Mouse (Mus musculus) neural tube, embryonic 14.5 days (tissue): Measurements from ENCODE around the gene Mettl21a. TPM values are rescaled to one million over a fixed set of nuclear protein-coding genes. Genes with fewer than 3 reads are reported as not detected.

Experiments
- ATAC-seq: fragments of 200-750 bp; cut with Nextera tagmentation; 2 replicates; pipeline ENCODE4 v1.8.0; 2017; ENCODE audit warnings: low read depth, mild to moderate bottlenecking, moderate TSS enrichment, moderate library complexity
- H3K27ac ChIP-seq: fragments of 300-500 bp; sonication (generic); 2 replicates; pipeline ENCODE4 v1.5.1; 2014; ENCODE audit warnings: low read depth, mild to moderate bottlenecking, control low read depth, low read length, moderate library complexity, mixed read lengths
- H3K27me3 ChIP-seq: fragments of 300-500 bp; sonication (generic); 2 replicates; pipeline ENCODE4 v1.6.1; 2014; ENCODE audit warnings: low read length; ENCODE audit not compliant: control insufficient read depth, insufficient read depth
- H3K36me3 ChIP-seq: fragments of 300-500 bp; sonication (generic); 2 replicates; pipeline ENCODE4 v1.6.1; 2014; ENCODE audit warnings: low read length, mixed read lengths; ENCODE audit not compliant: control insufficient read depth, insufficient read depth
- H3K4me1 ChIP-seq: fragments of 300-500 bp; sonication (generic); 2 replicates; pipeline ENCODE4 v1.6.1; 2014; ENCODE audit warnings: low read length; ENCODE audit not compliant: control insufficient read depth, insufficient read depth
- H3K4me2 ChIP-seq: fragments of 300-500 bp; sonication (generic); 2 replicates; pipeline ENCODE4 v1.6.1; 2014; ENCODE audit warnings: mild to moderate bottlenecking, low read depth, low read length, control low read depth
- H3K4me3 ChIP-seq: fragments of 300-500 bp; sonication (generic); 2 replicates; pipeline ENCODE4 v1.5.1; 2014; ENCODE audit warnings: low read depth, low read length, control low read depth, mixed read lengths
- H3K9ac ChIP-seq: fragments of 300-500 bp; sonication (generic); replicated peaks from 2 replicates; pipeline ENCODE4 v1.6.1; 2014; ENCODE audit warnings: low read depth, mild to moderate bottlenecking, control low read depth, low read length, mixed read lengths
- H3K9me3 ChIP-seq: fragments of 300-500 bp; sonication (generic); 2 replicates; pipeline ENCODE4 v1.6.1; 2016; ENCODE audit warnings: low read length; ENCODE audit not compliant: control insufficient read depth
- WGBS: fragments of 180-500 bp; shearing (Covaris S2); extraction: QIAGEN DNeasy Blood & Tissue Kit; methylation state at CpG from one replicate; pipeline ENCODE4 v1.1.7; 2014; 5-methylcytosine and 5-hydroxymethylcytosine counted together
- polyA plus RNA-seq: library from polyadenylated mRNA; unstranded; fragments of >200 nt; fragmentation: Nextera tagmentation; extraction: Ambion mirVana; gene quantifications from 2 replicates; pipeline ENCODE4 v1.2.1, GENCODE M21; 2014

Gene Mettl21a
- polyA plus RNA-seq, 1 experiment from 2014 or later: 17.2 TPM

DNA sequence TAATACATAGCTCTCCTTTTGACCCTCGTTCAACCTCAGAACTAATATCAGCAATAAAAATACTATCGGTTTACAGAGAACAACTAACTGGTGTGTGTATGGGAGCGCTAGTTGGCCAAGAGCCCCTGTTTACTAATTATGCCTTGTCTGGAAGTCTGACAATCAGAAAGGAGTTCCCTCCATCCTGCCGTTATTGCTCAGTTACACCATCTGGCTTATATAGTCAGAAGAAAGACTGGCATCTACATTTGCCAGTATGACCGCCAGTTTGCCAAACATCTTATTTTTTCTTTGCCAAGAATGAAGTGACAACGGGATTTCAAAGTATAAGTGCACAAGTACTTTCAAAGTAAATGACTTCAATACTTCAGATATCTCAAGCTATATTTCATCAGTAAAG, 24.0 kb upstream of the Mettl21a start:
- H3K4me2 ChIP-seq: no peak overlapping the region
- no peaks in the 10 kb centered on the region for H3K9me3 ChIP-seq
- H3K9ac ChIP-seq: no peak overlapping the region
- no peaks in the 10 kb centered on the region for H3K27me3 ChIP-seq
- H3K27ac ChIP-seq: no peak overlapping the region
- H3K4me1 ChIP-seq: no peaks in the 10 kb centered on the region
- no peaks in the 10 kb centered on the region for H3K36me3 ChIP-seq
- H3K4me3 ChIP-seq: no peak overlapping the region
- no peak for ATAC-seq
- 88% methylated on average over 6 of the region's 6 CpGs for WGBS

DNA sequence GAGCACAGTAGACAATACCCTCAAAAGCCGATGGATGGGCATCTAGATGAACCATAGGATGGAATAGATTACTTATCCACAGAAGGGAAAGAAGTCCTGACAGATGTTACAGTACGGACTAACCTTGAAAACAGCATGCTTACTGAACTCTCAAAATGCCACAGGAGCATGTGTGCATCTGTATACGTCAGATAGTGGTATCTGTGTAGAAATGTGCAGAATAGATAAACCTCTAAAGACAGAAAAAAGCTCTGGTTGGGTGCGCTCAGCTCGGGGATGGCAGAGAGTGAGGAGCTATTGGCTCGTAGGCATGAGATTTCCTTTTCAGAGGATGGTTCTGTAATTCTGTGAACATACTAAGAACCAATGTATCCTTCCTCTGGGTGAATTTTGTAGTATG, 22.2 kb upstream of the Mettl21a start:
- H3K27me3 ChIP-seq: no peaks in the 10 kb centered on the region
- WGBS: 89% methylated on average over 6 of the region's 6 CpGs
- no peaks in the 10 kb centered on the region for H3K36me3 ChIP-seq
- H3K27ac ChIP-seq: no peak overlapping the region
- no peak overlapping the region for H3K9ac ChIP-seq
- ATAC-seq: no peak
- H3K4me1 ChIP-seq: no peaks in the 10 kb centered on the region
- H3K4me3 ChIP-seq: no peak overlapping the region
- no peak overlapping the region for H3K4me2 ChIP-seq
- no peaks in the 10 kb centered on the region for H3K9me3 ChIP-seq

DNA sequence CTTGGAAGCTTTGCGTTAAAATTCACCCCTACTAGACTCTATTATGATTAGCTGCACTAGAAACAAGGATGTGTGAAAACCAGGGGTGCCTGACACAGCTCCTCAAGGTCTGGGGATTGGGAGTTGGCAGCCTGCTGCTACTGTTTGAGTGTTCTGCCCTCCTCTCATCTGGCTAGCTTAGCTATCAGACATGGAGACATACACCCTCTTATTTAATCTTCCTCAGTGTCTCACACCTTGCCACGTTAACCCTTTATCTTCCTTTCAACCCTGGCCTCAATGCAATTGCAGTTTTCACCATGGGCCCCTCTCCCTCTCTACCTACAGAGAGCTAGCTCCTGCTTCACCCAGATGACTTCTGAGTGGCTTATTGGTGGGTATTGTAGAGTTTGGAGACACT, 18.6 kb upstream of the Mettl21a start:
- Histone ChIP-seq H3K9ac (no peak overlapping the region), H3K4me3 (no peak overlapping the region), H3K4me1 (no peaks in the 10 kb centered on the region), H3K27me3 (no peaks in the 10 kb centered on the region), H3K36me3 (no peaks in the 10 kb centered on the region), H3K4me2 (no peak overlapping the region), H3K27ac (no peak overlapping the region), H3K9me3 (no peaks in the 10 kb centered on the region)
- 70% methylated on average over 2 of the region's 2 CpGs for WGBS
- no peak for ATAC-seq

DNA sequence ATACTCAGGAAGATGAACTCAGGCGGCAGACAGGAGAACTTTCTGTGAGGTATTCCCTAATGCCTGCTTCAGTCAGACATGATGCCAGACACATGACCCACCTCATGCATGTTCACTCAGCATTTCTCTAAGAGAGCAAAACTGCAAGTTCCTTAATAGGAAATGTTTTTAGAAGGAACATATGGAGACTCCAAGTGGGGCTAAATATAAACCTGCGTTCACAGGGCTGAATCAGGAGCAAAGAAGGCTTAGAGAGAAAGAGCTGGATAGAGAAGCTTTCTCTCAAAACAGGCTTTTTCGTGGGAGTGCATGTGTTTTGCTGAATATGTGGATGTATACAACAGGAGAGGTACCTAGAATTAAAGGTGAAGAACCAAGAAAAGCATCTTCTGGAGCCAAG, 16.2 kb upstream of the Mettl21a start:
- WGBS: 83% methylated on average over 3 of the region's 3 CpGs

DNA sequence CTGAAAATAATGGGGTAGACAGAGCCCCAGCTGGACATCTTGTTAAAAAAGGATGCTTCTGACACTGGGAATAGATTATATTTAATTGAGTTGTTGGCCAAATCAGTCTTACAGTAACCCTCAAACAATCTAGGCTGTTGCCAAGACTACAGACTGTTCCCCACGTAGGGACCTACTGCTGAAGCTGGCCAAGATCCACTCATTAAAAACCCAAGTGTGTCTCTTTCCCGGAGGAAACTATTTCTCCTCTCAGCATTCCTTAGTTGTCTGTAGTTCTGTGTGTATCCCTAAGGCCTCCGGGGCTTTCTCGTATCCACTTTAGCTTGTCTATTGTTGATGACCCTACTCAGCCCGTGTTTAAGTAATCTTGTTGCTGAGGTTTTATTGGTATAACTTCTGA, 14.5 kb upstream of the Mettl21a start:
- no peak overlapping the region for H3K4me3 ChIP-seq
- H3K4me2 ChIP-seq: no peak overlapping the region
- H3K9me3 ChIP-seq: no peaks in the 10 kb centered on the region
- H3K36me3 ChIP-seq: no peaks in the 10 kb centered on the region
- H3K4me1 ChIP-seq: no peaks in the 10 kb centered on the region
- no peaks in the 10 kb centered on the region for H3K27me3 ChIP-seq
- no peak overlapping the region for H3K9ac ChIP-seq
- no peak overlapping the region for H3K27ac ChIP-seq
- no peak for ATAC-seq
- WGBS: 69% methylated on average over 5 of the region's 5 CpGs

More for the DNA sequence above, 16.2 kb upstream of the Mettl21a start:
- no peaks in the 10 kb centered on the region for H3K27me3 ChIP-seq
- no peak overlapping the region for H3K4me3 ChIP-seq
- no peak for ATAC-seq
- no peak overlapping the region for H3K9ac ChIP-seq
- H3K4me1 ChIP-seq: no peaks in the 10 kb centered on the region
- no peak overlapping the region for H3K4me2 ChIP-seq
- no peak overlapping the region for H3K27ac ChIP-seq
- H3K36me3 ChIP-seq: no peaks in the 10 kb centered on the region
- no peaks in the 10 kb centered on the region for H3K9me3 ChIP-seq

DNA sequence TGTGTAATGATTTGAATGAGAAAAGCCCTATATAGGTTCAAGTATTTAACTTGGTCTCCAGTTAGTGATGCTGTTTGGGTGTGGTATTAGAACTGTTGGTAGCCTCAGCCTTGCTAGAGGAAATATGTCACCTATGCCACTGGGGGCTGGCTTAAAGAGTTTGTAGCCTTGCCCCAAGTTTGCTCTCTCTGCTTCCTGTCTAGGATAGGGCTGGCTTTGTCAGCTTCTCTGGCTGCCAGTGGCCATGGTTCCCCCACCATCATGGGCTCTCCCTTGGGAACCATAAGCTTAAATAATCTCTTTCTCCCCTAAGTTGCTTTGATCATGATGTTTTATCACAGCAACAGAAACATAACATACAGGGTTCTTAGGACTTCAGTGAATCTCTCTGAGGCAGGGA, 8.2 kb upstream of the Mettl21a start:
- no peaks in the 10 kb centered on the region for H3K36me3 ChIP-seq
- ATAC-seq: no peak

DNA sequence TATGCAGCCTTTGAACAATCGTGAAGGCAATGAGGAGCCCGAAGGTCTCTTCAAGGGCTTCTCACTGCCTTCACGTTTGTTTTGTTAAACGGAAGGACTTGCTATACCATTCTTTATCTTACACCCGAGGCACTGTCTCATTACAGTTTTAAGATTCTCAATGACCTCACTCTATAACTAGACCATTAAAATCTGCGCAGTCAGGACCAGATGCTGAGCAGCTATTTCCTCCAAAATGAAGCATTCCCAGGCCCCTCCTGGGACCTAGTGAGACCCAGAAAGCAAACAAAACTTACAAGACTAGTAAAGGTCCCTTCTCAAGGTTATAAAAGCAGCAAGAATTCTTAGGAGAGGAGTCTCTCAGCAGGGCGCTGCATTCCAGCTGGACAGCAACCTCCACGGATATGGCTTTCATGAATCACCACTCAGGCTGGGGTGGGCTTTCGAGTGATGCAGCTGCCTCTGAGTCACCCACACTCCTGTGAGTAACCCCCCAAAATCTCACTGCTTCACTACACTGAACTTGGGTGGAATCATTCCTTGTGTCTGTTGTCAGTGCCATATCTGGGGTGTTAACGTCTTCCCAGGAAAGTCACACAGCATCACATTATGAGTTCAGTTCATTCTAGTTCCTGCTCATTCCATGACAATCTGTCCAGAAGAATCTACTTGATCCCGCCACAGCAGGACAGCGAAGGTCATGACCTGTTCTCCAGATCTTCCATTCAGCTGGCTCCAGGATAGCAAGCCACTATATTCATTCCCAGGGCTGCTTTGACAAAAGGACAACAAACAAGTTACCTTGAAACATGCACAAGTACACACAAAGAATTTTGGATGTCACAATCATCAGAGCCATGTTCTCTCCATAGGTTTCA, 6.8 kb upstream of the Mettl21a start:
- WGBS: 47% methylated on average over 12 of the region's 12 CpGs
- Histone ChIP-seq H3K4me1 (no peaks in the 10 kb centered on the region), H3K27ac (no peak overlapping the region), H3K4me2 (no peak overlapping the region), H3K4me3 (no peak overlapping the region), H3K27me3 (no peaks in the 10 kb centered on the region), H3K9ac (no peak overlapping the region), H3K9me3 (no peaks in the 10 kb centered on the region), H3K36me3 (no peaks in the 10 kb centered on the region)
- ATAC-seq: no peak

More for the DNA sequence above, 8.2 kb upstream of the Mettl21a start:
- Histone ChIP-seq H3K27me3 (no peaks in the 10 kb centered on the region), H3K9ac (no peak overlapping the region), H3K27ac (no peak overlapping the region), H3K4me1 (no peaks in the 10 kb centered on the region), H3K4me3 (no peak overlapping the region), H3K9me3 (no peaks in the 10 kb centered on the region), H3K4me2 (no peak overlapping the region)

DNA sequence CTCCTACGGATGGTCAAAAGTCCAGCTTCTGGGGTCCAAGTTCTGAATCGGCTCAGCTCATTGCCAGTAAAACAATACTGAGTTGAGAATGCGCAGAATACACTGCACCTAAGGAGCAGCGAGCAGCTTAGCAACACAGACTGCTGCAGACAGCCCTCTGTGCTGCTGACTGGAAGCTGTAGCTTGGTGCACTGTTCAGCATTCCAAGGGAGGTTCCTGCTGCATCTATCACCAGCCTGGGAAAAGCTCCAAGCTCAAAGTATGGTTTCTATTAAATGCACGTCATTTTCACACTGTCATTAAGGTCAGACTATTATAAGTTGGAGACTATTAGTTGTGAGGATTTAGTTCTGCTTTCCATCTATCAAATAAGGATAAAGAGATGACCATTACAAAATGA, 4.1 kb upstream of the Mettl21a start:
- Histone ChIP-seq H3K27me3 (no peaks in the 10 kb centered on the region), H3K4me1 (peaks cover 9% of the 10 kb centered on the region), H3K4me3 (no peak overlapping the region), H3K36me3 (no peaks in the 10 kb centered on the region), H3K9ac (no peak overlapping the region), H3K27ac (no peak overlapping the region), H3K4me2 (no peak overlapping the region), H3K9me3 (no peaks in the 10 kb centered on the region)
- WGBS: 90% methylated on average over 5 of the region's 5 CpGs
- ATAC-seq: no peak

DNA sequence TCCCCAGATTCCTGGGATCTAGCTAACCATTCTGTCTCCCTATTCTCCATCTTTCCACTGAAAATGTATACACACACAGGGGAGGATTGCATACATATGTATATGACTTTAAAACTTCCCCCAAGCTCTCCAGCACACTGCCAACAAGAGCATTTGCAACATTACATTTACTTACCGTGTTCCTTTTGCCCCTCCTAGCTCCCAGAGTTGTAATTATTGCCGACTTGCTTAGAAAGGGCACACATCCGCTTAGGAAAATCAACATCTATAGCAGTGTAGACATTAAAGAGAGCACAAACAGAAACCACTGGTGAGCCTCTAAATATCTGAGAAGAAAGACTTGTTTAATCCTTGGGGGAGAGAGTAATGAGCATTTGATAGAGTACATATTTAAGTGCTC, 1.2 kb upstream of the Mettl21a start:
- H3K36me3 ChIP-seq: no peaks in the 10 kb centered on the region
- no peaks in the 10 kb centered on the region for H3K27me3 ChIP-seq
- 64% methylated on average over 3 of the region's 3 CpGs for WGBS
- peaks cover 13% of the 10 kb centered on the region for H3K4me1 ChIP-seq
- H3K27ac ChIP-seq: no peak overlapping the region
- H3K9ac ChIP-seq: peak overlapping the region; percentile 93; the same call in 1 of the 2 replicates
- H3K4me2 ChIP-seq: peak overlapping the region; percentile 75
- peak overlapping the region; percentile 73 for H3K4me3 ChIP-seq
- no peak for ATAC-seq
- no peaks in the 10 kb centered on the region for H3K9me3 ChIP-seq
